Comparison of ENCODE assay signal across 16 mouse cellular contexts in genomic region chr9:57614786-57615185, GRCm38 (mm10). TPM values are rescaled to one million over a fixed set of nuclear protein-coding genes. Genes with fewer than 3 reads are reported as not detected.
DNase-seq lines count a peak whose midpoint lies in the region.
"Had no signal": no experiment of that assay in that cellular context is flagged by ENCODE, and none has a peak within 500 bp of the region (broad histone marks: within the 10 kb centered on the region; RNA-seq: fewer than 3 reads in every experiment).

No protein-coding gene starts in this region.

- peak; percentile 66 for DNase-seq in adrenal gland, postnatal 14 days
- no peak for DNase-seq in adrenal gland, adult 8-10 months
- peak; percentile 45 for DNase-seq in 3T3-L1 (ENCODE audit: low read depth, low spot score)
- peak; percentile 76 for DNase-seq in Muller cell, postnatal 12 days (ENCODE audit: inconsistent ontology term)
- peak; percentile 55 for DNase-seq in fat pad, adult 2 months (ENCODE audit: extremely low read depth, low read depth, low spot score)
- DNase-seq in ovary, postnatal 36 days (ENCODE audit: low spot score), result no peak
- DNase-seq in spleen, adult 18-20 months, result no peak
- DNase-seq: cerebellum, adult 11-12 months; cerebellum, adult 9-11 months; cerebellum, postnatal 36 days; gastrocnemius, adult 2 months; gastrocnemius, postnatal 25 days; heart, adult 11 months; heart, postnatal 36 days; kidney, adult 8-10 months had no signal

RNA-seq across cellular contexts. Expression of gene Lman1l, which starts 5.8 kb away (rescaled TPM):
- total RNA-seq in adrenal gland, postnatal 14 days (2021), result not detected in 2 replicates
- total RNA-seq in adrenal gland, adult 8-10 months (2022), result not detected
- total RNA-seq: G1E; gastrocnemius, adult 2 months; gastrocnemius, postnatal 25 days; heart, postnatal 36 days had no signal

RNA-seq across cellular contexts. Expression of gene Cplx3, which starts 8.7 kb away (rescaled TPM):
- not detected in 2 replicates for total RNA-seq in adrenal gland, postnatal 14 days (2021)
- not detected for total RNA-seq in adrenal gland, adult 8-10 months (2022)
- total RNA-seq: gastrocnemius, adult 2 months; gastrocnemius, postnatal 25 days; heart, postnatal 36 days had no signal

RNA-seq across cellular contexts. Expression of gene Ulk3, which starts 25.5 kb away (rescaled TPM):
- 12.9 and 17.8 TPM in 2 replicates for total RNA-seq in adrenal gland, postnatal 14 days (2021)
- 10 to 100 TPM; 10.8 to 33.3 (median 19.5) TPM for total RNA-seq in adrenal gland, adult 8-10 months (2022)

RNA-seq across cellular contexts. Expression of gene Csk, which starts 38.6 kb away (rescaled TPM):
- 71.0 and 75.6 TPM in 2 replicates for total RNA-seq in adrenal gland, postnatal 14 days (2021)
- total RNA-seq in adrenal gland, adult 8-10 months (2022), result 100 to 1,000 TPM in 1 of 4 experiments, 10 to 100 TPM in 3; 78.2 to 121 (median 82.4) TPM

RNA-seq across cellular contexts. Expression of gene Scamp2, which starts 54.0 kb away (rescaled TPM):
- 41.8 and 51.8 TPM in 2 replicates for total RNA-seq in adrenal gland, postnatal 14 days (2021)
- total RNA-seq in adrenal gland, adult 8-10 months (2022), result 10 to 100 TPM; 62.3 to 78.5 (median 71.9) TPM

Comparison
In these comparisons a context has a peak if more than half of its experiments do, and no peak if none do; other contexts are left out.
1. DNase-seq: peak in adrenal gland, postnatal 14 days (single experiment), 3T3-L1 (single experiment), Muller cell, postnatal 12 days (single experiment) and fat pad, adult 2 months (single experiment); none in adrenal gland, adult 8-10 months (single experiment), ovary, postnatal 36 days (single experiment) and spleen, adult 18-20 months (0 of 2).